Mouse (Mus musculus) kidney, embryonic 15.5 days (tissue): Measurements from ENCODE around the gene Mical2. TPM values are rescaled to one million over a fixed set of nuclear protein-coding genes. Genes with fewer than 3 reads are reported as not detected.

Experiments
- ATAC-seq: fragments of 200-750 bp; cut with Nextera tagmentation; replicated peaks from 2 replicates; pipeline ENCODE4 v1.8.0; 2017; ENCODE audit warnings: moderate TSS enrichment; ENCODE audit not compliant: low FRiP score
- H3K27ac ChIP-seq: fragments of 300-500 bp; sonication (generic); 2 replicates; pipeline ENCODE4 v1.5.1; 2015; ENCODE audit warnings: mild to moderate bottlenecking, inconsistent platforms
- H3K27me3 ChIP-seq: fragments of 300-500 bp; sonication (generic); 2 replicates; pipeline ENCODE4 v1.6.1; 2015; ENCODE audit warnings: inconsistent platforms
- H3K36me3 ChIP-seq: fragments of 300-500 bp; sonication (generic); 2 replicates; pipeline ENCODE4 v1.6.1; 2015; ENCODE audit warnings: inconsistent platforms
- H3K4me1 ChIP-seq: fragments of 300-500 bp; sonication (generic); 2 replicates; pipeline ENCODE4 v1.6.1; 2015; ENCODE audit warnings: inconsistent platforms
- H3K4me2 ChIP-seq: fragments of 300-500 bp; sonication (generic); 2 replicates; pipeline ENCODE4 v1.6.1; 2015; ENCODE audit warnings: moderate library complexity, mild to moderate bottlenecking, inconsistent platforms
- H3K4me3 ChIP-seq: fragments of 300-500 bp; sonication (generic); replicated peaks from 2 replicates; pipeline ENCODE4 v1.5.1; 2015; ENCODE audit warnings: mild to moderate bottlenecking, inconsistent platforms
- H3K9ac ChIP-seq: fragments of 300-500 bp; sonication (generic); 2 replicates; pipeline ENCODE4 v1.6.1; 2015; ENCODE audit warnings: mild to moderate bottlenecking, inconsistent platforms
- H3K9me3 ChIP-seq: fragments of 300-500 bp; sonication (generic); replicated peaks from 2 replicates; pipeline ENCODE4 v1.6.1; 2016; ENCODE audit warnings: inconsistent platforms
- WGBS: fragments of 180-500 bp; shearing (Covaris S2); methylation state at CpG from one replicate; pipeline ENCODE4 v1.1.7; 2015; ENCODE audit warnings: mixed read lengths; 5-methylcytosine and 5-hydroxymethylcytosine counted together
- polyA plus RNA-seq: library from polyadenylated mRNA; unstranded; fragments of >200 nt; fragmentation: Nextera tagmentation; extraction: Ambion mirVana; gene quantifications from 2 replicates; pipeline ENCODE4 v1.2.1, GENCODE M21; 2015

Mical2 gene
- polyA plus RNA-seq, 1 experiment from 2014 or later, result 7.5 TPM

- WGBS, result 89% methylated on average over 5 of the region's 5 CpGs
Measured at GRCm38 (mm10) chr7:112378056-112378455, 152.4 kb downstream of the Mical2 start.

GRCm38 (mm10) chr7:112378476-112378875, 152.8 kb downstream of the Mical2 start:
- Histone ChIP-seq H3K4me2 (no peak overlapping the region), H3K36me3 (no peaks in the 10 kb centered on the region), H3K27me3 (no peaks in the 10 kb centered on the region), H3K4me3 (no peak overlapping the region), H3K9ac (no peak overlapping the region), H3K27ac (peak overlapping the region; percentile 29; the same call in 1 of the 2 replicates), H3K9me3 (no peaks in the 10 kb centered on the region), H3K4me1 (peaks cover 58% of the 10 kb centered on the region)
- no peak for ATAC-seq
- 63% methylated on average over 5 of the region's 5 CpGs for WGBS

More at GRCm38 (mm10) chr7:112378056-112378455, 152.4 kb downstream of the Mical2 start:
- ATAC-seq, result no peak
- Histone ChIP-seq H3K27ac (no peak overlapping the region), H3K27me3 (no peaks in the 10 kb centered on the region), H3K4me1 (peaks cover 60% of the 10 kb centered on the region), H3K9me3 (no peaks in the 10 kb centered on the region), H3K4me3 (no peak overlapping the region), H3K9ac (no peak overlapping the region), H3K4me2 (no peak overlapping the region), H3K36me3 (no peaks in the 10 kb centered on the region)

GRCm38 (mm10) chr7:112386521-112386920, 160.9 kb downstream of the Mical2 start:
- Histone ChIP-seq H3K27ac (no peak overlapping the region), H3K36me3 (no peaks in the 10 kb centered on the region), H3K4me1 (peaks cover 27% of the 10 kb centered on the region), H3K4me3 (no peak overlapping the region), H3K9ac (no peak overlapping the region), H3K4me2 (no peak overlapping the region), H3K27me3 (no peaks in the 10 kb centered on the region), H3K9me3 (no peaks in the 10 kb centered on the region)
- no peak for ATAC-seq
- WGBS, result 54% methylated on average over 5 of the region's 5 CpGs

- no peak overlapping the region for H3K4me3 ChIP-seq
- no peaks in the 10 kb centered on the region for H3K9me3 ChIP-seq
- no peak for ATAC-seq
- H3K27ac ChIP-seq, result 0 out of 2 replicates have a peak overlapping the region, but pooled peaks have one; percentile 10
- H3K4me2 ChIP-seq, result no peak overlapping the region
- WGBS, result 73% methylated on average over 5 of the region's 5 CpGs
- no peak overlapping the region for H3K9ac ChIP-seq
- H3K4me1 ChIP-seq, result peaks cover 38% of the 10 kb centered on the region
- H3K36me3 ChIP-seq, result no peaks in the 10 kb centered on the region
- no peaks in the 10 kb centered on the region for H3K27me3 ChIP-seq
Measured at GRCm38 (mm10) chr7:112387876-112388275, 162.2 kb downstream of the Mical2 start.

GRCm38 (mm10) chr7:112388363-112388875, 162.8 kb downstream of the Mical2 start:
- Histone ChIP-seq H3K4me3 (no peak overlapping the region), H3K4me1 (peaks cover 38% of the 10 kb centered on the region), H3K36me3 (no peaks in the 10 kb centered on the region), H3K9ac (no peak overlapping the region), H3K27ac (0 out of 2 replicates have a peak overlapping the region, but pooled peaks have one; percentile 10), H3K9me3 (no peaks in the 10 kb centered on the region), H3K4me2 (no peak overlapping the region), H3K27me3 (no peaks in the 10 kb centered on the region)
- WGBS, result 71% methylated on average over 5 of the region's 5 CpGs
- ATAC-seq, result no peak

GRCm38 (mm10) chr7:112389611-112390251, 164.1 kb downstream of the Mical2 start:
- 0 out of 2 replicates have a peak overlapping the region, but pooled peaks have one; percentile 15 for H3K4me2 ChIP-seq
- H3K27ac ChIP-seq, result peak overlapping the region; percentile 87
- no peak overlapping the region for H3K4me3 ChIP-seq
- no peaks in the 10 kb centered on the region for H3K27me3 ChIP-seq
- 32% methylated on average over 6 of the region's 6 CpGs for WGBS
- peaks cover 41% of the 10 kb centered on the region for H3K4me1 ChIP-seq
- H3K9ac ChIP-seq, result no peak overlapping the region
- ATAC-seq, result no peak
- H3K36me3 ChIP-seq, result no peaks in the 10 kb centered on the region
- H3K9me3 ChIP-seq, result no peaks in the 10 kb centered on the region

GRCm38 (mm10) chr7:112390252-112390936, 164.7 kb downstream of the Mical2 start:
- Histone ChIP-seq H3K9me3 (no peaks in the 10 kb centered on the region), H3K4me1 (peaks cover 41% of the 10 kb centered on the region), H3K4me3 (no peak overlapping the region), H3K27me3 (no peaks in the 10 kb centered on the region), H3K9ac (no peak overlapping the region), H3K27ac (peak overlapping the region; percentile 87), H3K4me2 (0 out of 2 replicates have a peak overlapping the region, but pooled peaks have one; percentile 15), H3K36me3 (no peaks in the 10 kb centered on the region)
- no peak for ATAC-seq
- 37% methylated on average over 11 of the region's 11 CpGs for WGBS

GRCm38 (mm10) chr7:112390937-112391605, 165.4 kb downstream of the Mical2 start:
- Histone ChIP-seq H3K9ac (no peak overlapping the region), H3K27me3 (no peaks in the 10 kb centered on the region), H3K9me3 (no peaks in the 10 kb centered on the region), H3K36me3 (no peaks in the 10 kb centered on the region), H3K4me3 (no peak overlapping the region), H3K4me1 (peaks cover 41% of the 10 kb centered on the region), H3K4me2 (no peak overlapping the region), H3K27ac (peak overlapping the region; percentile 87)
- 25% methylated on average over 6 of the region's 6 CpGs for WGBS
- ATAC-seq, result peak; percentile 40; the same call in 1 of the 2 replicates

GRCm38 (mm10) chr7:112397786-112398185, 172.1 kb downstream of the Mical2 start:
- Histone ChIP-seq H3K27ac (no peak overlapping the region), H3K9me3 (no peaks in the 10 kb centered on the region), H3K27me3 (no peaks in the 10 kb centered on the region), H3K4me1 (0 out of 2 replicates have a peak, but pooled peaks cover 3% of the 10 kb centered on the region), H3K9ac (no peak overlapping the region), H3K36me3 (no peaks in the 10 kb centered on the region), H3K4me3 (no peak overlapping the region), H3K4me2 (no peak overlapping the region)
- 92% methylated on average over 3 of the region's 3 CpGs for WGBS
- ATAC-seq, result no peak

GRCm38 (mm10) chr7:112399425-112400170, 173.9 kb downstream of the Mical2 start:
- 71% methylated on average over 7 of the region's 7 CpGs for WGBS
- no peak; the same call in 1 of the 2 replicates for ATAC-seq
- H3K36me3 ChIP-seq, result no peaks in the 10 kb centered on the region

GRCm38 (mm10) chr7:112400175-112400574, 174.5 kb downstream of the Mical2 start:
- Histone ChIP-seq H3K27me3 (no peaks in the 10 kb centered on the region), H3K36me3 (no peaks in the 10 kb centered on the region), H3K27ac (no peak overlapping the region), H3K4me1 (peaks cover 13% of the 10 kb centered on the region), H3K9me3 (no peaks in the 10 kb centered on the region), H3K4me3 (no peak overlapping the region), H3K9ac (no peak overlapping the region), H3K4me2 (no peak overlapping the region)
- WGBS, result 43% methylated on average over 6 of the region's 6 CpGs
- ATAC-seq, result peak; percentile 43; the same call in 1 of the 2 replicates

More at GRCm38 (mm10) chr7:112399425-112400170, 173.9 kb downstream of the Mical2 start:
- H3K4me1 ChIP-seq, result peaks cover 7% of the 10 kb centered on the region
- H3K9me3 ChIP-seq, result no peaks in the 10 kb centered on the region
- H3K4me3 ChIP-seq, result no peak overlapping the region
- H3K27ac ChIP-seq, result no peak overlapping the region
- no peak overlapping the region for H3K4me2 ChIP-seq
- H3K9ac ChIP-seq, result no peak overlapping the region
- no peaks in the 10 kb centered on the region for H3K27me3 ChIP-seq
